In the genomic region with DNA sequence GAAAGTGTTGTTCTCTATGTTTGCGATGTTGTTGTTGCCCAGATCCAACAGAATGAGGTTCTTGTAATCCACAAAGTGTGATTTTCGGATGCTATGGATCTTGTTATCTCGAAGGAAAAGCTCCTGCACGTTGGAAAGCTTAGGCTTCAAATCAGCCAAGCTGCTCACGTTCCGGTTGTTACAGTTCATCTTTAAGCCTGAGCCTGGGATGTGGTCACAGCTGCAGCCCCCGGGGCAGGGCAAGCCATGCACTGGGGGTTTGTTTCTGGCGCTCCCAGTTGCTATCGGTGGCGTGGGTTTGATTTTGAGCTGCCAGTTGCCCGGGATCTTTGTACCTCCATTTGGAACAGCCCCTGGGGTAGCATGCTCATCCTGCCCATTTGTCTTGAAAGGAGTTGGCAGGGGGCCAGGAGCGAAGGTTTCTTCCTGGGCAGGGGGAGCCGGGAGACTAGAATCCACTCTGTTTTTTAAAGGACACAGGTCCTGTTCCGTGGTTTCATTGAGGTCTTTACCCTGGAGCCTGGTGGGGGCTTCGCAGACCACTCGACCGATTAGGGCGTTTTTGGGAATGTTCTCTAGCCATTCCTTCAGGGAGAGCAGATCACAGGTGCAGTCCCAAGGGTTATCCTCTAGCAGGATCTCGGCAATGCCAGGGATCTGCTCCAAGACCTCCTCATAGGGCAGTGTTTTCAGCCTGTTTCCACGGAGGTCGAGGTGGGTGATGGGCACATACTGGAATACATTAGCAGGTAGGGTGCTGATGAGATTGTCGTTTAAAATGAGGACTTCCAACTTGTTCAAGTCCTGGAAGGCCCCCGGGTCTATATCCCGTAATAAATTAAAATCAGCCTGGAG, we compare ENCODE assay signal across 9 mouse cellular contexts. TPM values are rescaled to one million over a fixed set of nuclear protein-coding genes. Genes with fewer than 3 reads are reported as not detected.
DNase-seq lines count a peak whose midpoint lies in the region; ATAC-seq and TF ChIP-seq lines count a peak whose summit lies in the region.
"Had no signal": no experiment of that assay in that cellular context is flagged by ENCODE, and none has a peak within 500 bp of the region (broad histone marks: within the 10 kb centered on the region; RNA-seq: fewer than 3 reads in every experiment).

No protein-coding gene starts in this region.

- 5% methylated on average over 24 of the region's 24 CpGs for WGBS in heart, embryonic 11.5 days (ENCODE audit: insufficient replicate concordance)
- 7% methylated on average over 24 of the region's 24 CpGs for WGBS in heart, postnatal 0 days
- under 1% methylated on average over 24 of the region's 24 CpGs for WGBS in midbrain, embryonic 12.5 days

- no peaks in the 10 kb centered on the region for H3K9me3 ChIP-seq in heart, embryonic 11.5 days (replicated peaks; ENCODE audit: control insufficient read depth, low read length)
- no peaks in the 10 kb centered on the region for H3K9me3 ChIP-seq in heart, postnatal 0 days (replicated peaks; ENCODE audit: control insufficient read depth, low read length)
- no peaks in the 10 kb centered on the region for H3K9me3 ChIP-seq in midbrain, embryonic 12.5 days

- H3K4me3 ChIP-seq in heart, embryonic 11.5 days (ENCODE audit: low read depth, low read length) = peak overlapping the region; percentile 42
- peak overlapping the region; percentile 97 for H3K4me3 ChIP-seq in cortical plate, adult 2 months (ENCODE audit: insufficient read depth, low read length)
- peak overlapping the region; percentile 35 for H3K4me3 ChIP-seq in heart, postnatal 0 days (ENCODE audit: low read depth, low read length)
- peak overlapping the region; percentile 69 for H3K4me3 ChIP-seq in midbrain, embryonic 12.5 days

- H3K4me1 ChIP-seq in heart, embryonic 11.5 days (ENCODE audit: control insufficient read depth, insufficient read depth, low read length) = peaks cover 4% of the 10 kb centered on the region
- H3K4me1 ChIP-seq in cortical plate, adult 2 months (ENCODE audit: control insufficient read depth, insufficient read depth, low read length) = no peaks in the 10 kb centered on the region
- 0 out of 2 replicates have a peak, but pooled peaks cover 8% of the 10 kb centered on the region for H3K4me1 ChIP-seq in heart, postnatal 0 days (ENCODE audit: control insufficient read depth, insufficient read depth)
- H3K4me1 ChIP-seq in midbrain, embryonic 12.5 days = peaks cover 30% of the 10 kb centered on the region

- no peak for ATAC-seq in heart, embryonic 11.5 days (replicated peaks; ENCODE audit: insufficient number of reproducible peaks, low FRiP score, low TSS enrichment)
- ATAC-seq in heart, postnatal 0 days (ENCODE audit: insufficient read depth, low read depth) = no peak
- peak; percentile 53 for ATAC-seq in midbrain, embryonic 12.5 days (ENCODE audit: low FRiP score, low read depth)
- no peak for ATAC-seq in megakaryocyte-erythroid progenitor cell, adult 5-6 weeks (replicated peaks; ENCODE audit: low FRiP score, low TSS enrichment, poor library complexity, severe bottlenecking)

- TF ChIP-seq CTCF in cortical plate, adult 2 months (IDR thresholded peaks at IDR 0.05; ENCODE audit: extremely low read depth, insufficient read depth, low read length) = no peak
- TF ChIP-seq CTCF in heart, postnatal 0 days (IDR thresholded peaks at IDR 0.05; ENCODE audit: low read depth) = no peak

- H3K27ac ChIP-seq in heart, embryonic 11.5 days (ENCODE audit: low read depth, low read length) = no peak overlapping the region
- H3K27ac ChIP-seq in cortical plate, adult 2 months (ENCODE audit: insufficient read depth, low read length) = peak overlapping the region; percentile 69
- no peak overlapping the region for H3K27ac ChIP-seq in heart, postnatal 0 days (ENCODE audit: low read depth)
- peak overlapping the region; percentile 90 for H3K27ac ChIP-seq in midbrain, embryonic 12.5 days (replicated peaks)

- TF ChIP-seq POLR2A in cortical plate, adult 2 months (IDR thresholded peaks at IDR 0.05; ENCODE audit: extremely low read depth, insufficient read depth, low read length) = no peak

- TF ChIP-seq EP300 in heart, postnatal 0 days (IDR thresholded peaks at IDR 0.05; ENCODE audit: low read depth) = no peak

- H3K4me2 ChIP-seq in heart, embryonic 11.5 days = peak overlapping the region; percentile 71
- H3K4me2 ChIP-seq in heart, postnatal 0 days (ENCODE audit: low read depth, low read length) = peak overlapping the region; percentile 68
- H3K4me2 ChIP-seq in midbrain, embryonic 12.5 days (replicated peaks) = peak overlapping the region; percentile 85

- peaks cover 26% of the 10 kb centered on the region for H3K27me3 ChIP-seq in heart, embryonic 11.5 days (ENCODE audit: control insufficient read depth, insufficient read depth, low read length)
- H3K27me3 ChIP-seq in heart, postnatal 0 days (ENCODE audit: control insufficient read depth, insufficient read depth, low read length) = peaks cover 35% of the 10 kb centered on the region
- peaks cover 8% of the 10 kb centered on the region; the same call in 1 of the 2 replicates for H3K27me3 ChIP-seq in midbrain, embryonic 12.5 days
- H3K27me3 ChIP-seq: CH12.LX had no signal

- DNase-seq in heart, adult 9 months (ENCODE audit: low spot score in 2 of 2) = no peak
- DNase-seq in heart, postnatal 0 days (ENCODE audit: low spot score) = no peak
- peak; percentile 33 to 63 for DNase-seq in layer of hippocampus, adult 18-20 months (ENCODE audit: low spot score in 2 of 2)
- no peak for DNase-seq in urinary bladder, postnatal 4 days (ENCODE audit: low spot score in 2 of 2)

- H3K9ac ChIP-seq in heart, embryonic 11.5 days (ENCODE audit: low read depth, low read length) = no peak overlapping the region
- no peak overlapping the region for H3K9ac ChIP-seq in heart, postnatal 0 days (replicated peaks; ENCODE audit: low read depth, low read length)
- peak overlapping the region; percentile 68 for H3K9ac ChIP-seq in midbrain, embryonic 12.5 days (replicated peaks)

- H3K36me3 ChIP-seq in heart, embryonic 11.5 days (ENCODE audit: control insufficient read depth, insufficient read depth, low read length) = no peaks in the 10 kb centered on the region
- H3K36me3 ChIP-seq in heart, postnatal 0 days (replicated peaks; ENCODE audit: control insufficient read depth, insufficient read depth, low read length) = no peaks in the 10 kb centered on the region
- H3K36me3 ChIP-seq in midbrain, embryonic 12.5 days = no peaks in the 10 kb centered on the region

RNA-seq across cellular contexts. Expression of a gene that starts 1.7 kb away (rescaled TPM):
- polyA plus RNA-seq in heart, embryonic 11.5 days (2014; fragmentation: Nextera tagmentation; extraction: Ambion mirVana) = 0.27 and 0.45 TPM in 2 replicates
- polyA plus RNA-seq in cortical plate, adult 2 months (2012; rRNA removed) = 40.5 and 43.2 TPM in 2 replicates
- not detected in 2 replicates for total RNA-seq in heart, postnatal 0 days (2014; rRNA removed; ENCODE audit: low replicate concordance)
- not detected in 2 replicates for polyA plus RNA-seq in heart, postnatal 0 days (2015; fragmentation: Nextera tagmentation; extraction: Ambion mirVana)
- 10 to 100 TPM; 56.4 to 58.3 TPM for total RNA-seq in layer of hippocampus, adult 18-20 months (2021)
- 14.3 and 16.2 TPM in 2 replicates for polyA plus RNA-seq in midbrain, embryonic 12.5 days (2016; fragmentation: Nextera tagmentation; extraction: Ambion mirVana)
- not detected in 2 replicates for total RNA-seq in megakaryocyte-erythroid progenitor cell, adult 5-6 weeks (2014; fragmentation: Nextera tagmentation)
- not detected in 2 replicates for total RNA-seq in megakaryocyte-erythroid progenitor cell, adult 5-6 weeks (2017)
- total RNA-seq: CH12.LX had no signal

Comparison
In these comparisons a context has a peak if more than half of its experiments do, and no peak if none do; other contexts are left out.
1. H3K27ac ChIP-seq: peak in cortical plate, adult 2 months (single experiment) and midbrain, embryonic 12.5 days (single experiment); none in heart, embryonic 11.5 days (single experiment) and heart, postnatal 0 days (single experiment).
2. H3K4me3 ChIP-seq: peak in every context shown above with its lines; median percentile 97 in cortical plate, adult 2 months; 69 in midbrain, embryonic 12.5 days; 42 in heart, embryonic 11.5 days; 35 in heart, postnatal 0 days.
3. DNase-seq: peak in layer of hippocampus, adult 18-20 months (2 of 2); none in heart, adult 9 months (0 of 2), heart, postnatal 0 days (single experiment) and urinary bladder, postnatal 4 days (0 of 2).
4. RNA of a gene that starts 1.7 kb away (polyA plus RNA-seq): 40.5 to 43.2 TPM in cortical plate, adult 2 months and 14.3 to 16.2 TPM in midbrain, embryonic 12.5 days; 0.27 to 0.45 TPM in heart, embryonic 11.5 days and not detected in heart, postnatal 0 days; every median in the first group is over 10 times any median in the second.
5. Peak in every context shown above with its lines, with median percentiles within 50 percentile points of each other: H3K4me2 ChIP-seq.